Mouse (Mus musculus): Measurements from ENCODE around the gene Dip2b.

- no peak for TF ChIP-seq CTCF (IDR thresholded peaks at IDR 0.05; ENCODE audit: insufficient read depth, low read length)
- no peak for TF ChIP-seq POLR2A (IDR thresholded peaks at IDR 0.05; ENCODE audit: borderline replicate concordance, extremely low read depth, low read depth, low read length)
Observed at GRCm38 (mm10) chr15:100076362-100076761, 37.9 kb downstream of the Dip2b start.

Measured in lung, adult 2 months (tissue).